Mouse (Mus musculus): ENCODE data around the gene Cd55. TPM values are rescaled to one million over a fixed set of nuclear protein-coding genes. Genes with fewer than 3 reads are reported as not detected.
"Not testable (repeated sequence)": the region's sequence is repeated elsewhere in the genome, so short reads cannot be mapped to it uniquely, and the experiment has no call there.

Gene Cd55
- polyA plus RNA-seq, 1 experiment = 22.2 TPM

DNA sequence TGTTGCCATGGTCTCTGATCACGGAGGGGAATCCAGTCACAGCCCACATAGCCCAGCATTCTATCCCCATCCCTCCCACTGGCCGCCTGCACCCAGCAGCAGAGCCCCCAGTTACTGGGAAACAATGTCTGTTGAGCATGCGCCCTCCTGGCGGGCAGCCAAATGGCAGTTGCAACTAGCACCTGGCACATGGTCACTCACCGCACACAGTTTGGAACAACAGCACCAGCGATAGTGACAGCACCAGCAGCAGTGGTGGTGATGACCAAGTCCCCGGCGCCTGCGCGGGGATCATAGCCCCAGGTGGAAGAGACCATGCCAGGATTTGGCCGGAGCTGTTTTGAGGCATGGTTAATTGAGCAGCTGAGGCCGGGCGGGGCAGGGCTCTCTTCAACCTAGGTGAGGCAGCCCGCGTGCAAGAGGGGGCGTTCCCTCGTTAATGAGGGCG lies 39.9 kb downstream of the Cd55 start, which contains the start of gene Cd55b:
Cd55b (minus strand) TSS at position 346 of the 448 bp plus-strand sequence.
- no peaks in the 10 kb centered on the region for H3K4me1 ChIP-seq (ENCODE audit: control insufficient read depth, insufficient read depth, low read length)
- H3K4me3 ChIP-seq (ENCODE audit: insufficient read depth, low read length) = no peak within 1 kb of the TSS
- H3K27ac ChIP-seq (ENCODE audit: insufficient read depth, low read length) = no peak within 1 kb of the TSS
- TF ChIP-seq CTCF (IDR thresholded peaks at IDR 0.05; ENCODE audit: borderline replicate concordance, insufficient read depth, low read length) = no peak
- no peak for TF ChIP-seq POLR2A (IDR thresholded peaks at IDR 0.05; ENCODE audit: low read depth, low read length)

DNA sequence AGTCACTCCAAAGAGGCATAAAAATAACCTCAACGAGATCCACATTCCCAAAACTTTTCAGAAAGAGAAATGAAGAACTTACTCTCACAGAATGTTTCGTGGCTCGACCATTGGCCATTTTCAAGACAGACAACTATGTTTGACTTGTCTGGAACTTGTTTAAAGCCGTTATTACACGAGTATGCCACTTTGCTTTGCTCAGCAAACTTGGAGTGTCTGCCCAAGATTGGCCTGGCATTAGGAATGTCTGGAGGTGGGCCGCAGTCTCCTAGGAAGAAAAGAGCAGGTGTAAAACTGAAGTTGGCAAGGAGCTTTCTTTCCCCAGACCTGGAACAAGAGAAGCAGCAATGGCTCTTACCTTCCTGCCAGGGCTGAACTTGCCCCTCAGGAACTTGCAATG lies 40.5 kb downstream of the Cd55 start:
- not testable (repeated sequence) for H3K4me3 ChIP-seq (ENCODE audit: insufficient read depth, low read length); H3K27ac ChIP-seq (ENCODE audit: insufficient read depth, low read length); H3K4me1 ChIP-seq (ENCODE audit: control insufficient read depth, insufficient read depth, low read length)

DNA sequence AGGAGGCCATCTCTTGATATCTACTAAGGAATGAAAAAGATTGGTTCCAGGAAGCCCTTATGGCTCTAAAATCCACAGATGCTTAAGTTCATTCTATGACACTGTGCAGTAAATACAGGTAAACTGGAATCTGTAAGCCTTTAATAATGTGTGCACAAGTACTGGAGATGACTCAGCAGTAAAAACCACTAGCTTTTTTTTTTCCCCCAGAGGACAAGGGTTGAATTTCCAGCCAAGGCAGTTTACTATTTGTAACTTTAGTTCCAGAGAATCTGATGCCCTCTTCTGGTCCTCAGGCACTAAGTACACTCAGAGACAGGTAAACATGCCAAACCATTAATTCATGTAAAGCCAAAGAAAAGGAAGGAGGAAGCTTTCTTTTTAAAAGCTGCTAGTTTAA lies 65.4 kb downstream of the Cd55 start:
- not testable (repeated sequence) for H3K4me3 ChIP-seq (ENCODE audit: insufficient read depth, low read length); H3K4me1 ChIP-seq (ENCODE audit: control insufficient read depth, insufficient read depth, low read length); H3K27ac ChIP-seq (ENCODE audit: insufficient read depth, low read length)

Other genes starting within 250 kb of the Cd55 start
- 0.47 TPM in 1 of 2 replicates, not detected in the other for gene Cd55b, start 39.7 kb downstream of the Cd55 start, polyA plus RNA-seq (2011; ENCODE audit: insufficient read length, low read depth, missing spikeins)
- not detected in 2 replicates for gene Zp3r, start 166.9 kb upstream of the Cd55 start, polyA plus RNA-seq (2011; ENCODE audit: insufficient read length, low read depth, missing spikeins)
- gene C4bp, start 198.9 kb upstream of the Cd55 start, polyA plus RNA-seq (2011; ENCODE audit: insufficient read length, low read depth, missing spikeins) = 0.73 TPM in 1 of 2 replicates, not detected in the other